Mouse (Mus musculus) heart, postnatal 36 days (tissue): ENCODE results near the gene Dock10. TPM values are rescaled to one million over a fixed set of nuclear protein-coding genes. Genes with fewer than 3 reads are reported as not detected.

Experiments used
- DNase-seq, 2 experiments: peaks; one replicate each; pipeline ENCODE4 v3.0.0; 2021 to 2022
- intact Hi-C: fragments of 180-260 bp; cut with DNase I; formaldehyde crosslinking; loops from one replicate; pipeline ENCODE4 v1.15.1; 2025
- total RNA-seq, 2 experiments: library from RNA; stranded (reverse); gene quantifications; 2 replicates each; pipeline ENCODE4 v1.2.3; 2021

The Dock10 gene
- total RNA-seq, 2 experiments from 2014 or later = 5.1 to 5.3 TPM

GRCm38 (mm10) chr1:80624552-80624951 is 133.8 kb downstream of the Dock10 start:
- no peak for DNase-seq
- intact Hi-C loops = no loop called here

GRCm38 (mm10) chr1:80622646-80623045 is 135.7 kb downstream of the Dock10 start:
- DNase-seq = no peak

GRCm38 (mm10) chr1:80619100-80619499 is 139.2 kb downstream of the Dock10 start:
- intact Hi-C loops = no loop called here
- no peak for DNase-seq

More at GRCm38 (mm10) chr1:80622646-80623045, 135.7 kb downstream of the Dock10 start:
- intact Hi-C loops = no loop called here

GRCm38 (mm10) chr1:80616671-80617070 is 141.7 kb downstream of the Dock10 start:
- intact Hi-C loops = no loop called here
- DNase-seq = no peak

- no peak for DNase-seq
Observed at GRCm38 (mm10) chr1:80614750-80615149, 143.6 kb downstream of the Dock10 start.

GRCm38 (mm10) chr1:80613395-80614011 is 144.8 kb downstream of the Dock10 start:
- peak in 1 of 2 experiments; percentile 13 for DNase-seq

More at GRCm38 (mm10) chr1:80614750-80615149, 143.6 kb downstream of the Dock10 start:
- intact Hi-C loops = loop anchor here (5.0 kb wide), 1 partner anchor 108 kb away; no protein-coding TSS in a partner anchor

GRCm38 (mm10) chr1:80607546-80607945 is 150.8 kb downstream of the Dock10 start:
- DNase-seq = no peak
- intact Hi-C loops = no loop called here

More at GRCm38 (mm10) chr1:80613395-80614011, 144.8 kb downstream of the Dock10 start:
- intact Hi-C loops = loop anchor here (5.0 kb wide), 1 partner anchor 109 kb away; no protein-coding TSS in a partner anchor

GRCm38 (mm10) chr1:80606131-80606754 is 152.1 kb downstream of the Dock10 start:
- DNase-seq = no peak
- intact Hi-C loops = no loop called here

GRCm38 (mm10) chr1:80604332-80604731 is 154.0 kb downstream of the Dock10 start:
- intact Hi-C loops = no loop called here
- no peak for DNase-seq

- intact Hi-C loops = no loop called here
- no peak for DNase-seq
Observed at GRCm38 (mm10) chr1:80603081-80603480, 155.2 kb downstream of the Dock10 start.

GRCm38 (mm10) chr1:80583281-80583680 is 175.0 kb downstream of the Dock10 start:
- DNase-seq = no peak
- intact Hi-C loops = no loop called here

- DNase-seq = no peak
- intact Hi-C loops = no loop called here
Observed at GRCm38 (mm10) chr1:80582186-80582585, 176.1 kb downstream of the Dock10 start.

GRCm38 (mm10) chr1:80576898-80577297 is 181.4 kb downstream of the Dock10 start:
- DNase-seq = peak in 1 of 2 experiments; percentile 10
- intact Hi-C loops = no loop called here

- DNase-seq = no peak
- intact Hi-C loops = no loop called here
Observed at GRCm38 (mm10) chr1:80556446-80556845, 201.9 kb downstream of the Dock10 start.

GRCm38 (mm10) chr1:80541522-80541921 is 216.8 kb downstream of the Dock10 start:
- no peak for DNase-seq
- intact Hi-C loops = no loop called here

GRCm38 (mm10) chr1:80522197-80522596 is 236.1 kb downstream of the Dock10 start:
- peak in 1 of 2 experiments; percentile 7 for DNase-seq
- intact Hi-C loops = no loop called here

GRCm38 (mm10) chr1:80520456-80520855 is 237.9 kb downstream of the Dock10 start:
- intact Hi-C loops = no loop called here
- DNase-seq = no peak

- intact Hi-C loops = loop anchor here (10.0 kb wide), 2 partner anchors 105 to 265 kb away; no protein-coding TSS in a partner anchor
- DNase-seq = no peak
Observed at GRCm38 (mm10) chr1:80519893-80520292, 238.4 kb downstream of the Dock10 start.

- no peak for DNase-seq
- intact Hi-C loops = loop anchor here (1.0 to 10.0 kb wide), 3 partner anchors 101 to 335 kb away; no protein-coding TSS in a partner anchor
Observed at GRCm38 (mm10) chr1:80515836-80516235, 242.5 kb downstream of the Dock10 start.

GRCm38 (mm10) chr1:80512210-80512948 is 245.9 kb downstream of the Dock10 start:
- no peak for DNase-seq
- intact Hi-C loops = loop anchor here (2.0 to 10.0 kb wide), 3 partner anchors 98 to 726 kb away; no protein-coding TSS in a partner anchor

GRCm38 (mm10) chr1:80504757-80505156 is 253.6 kb downstream of the Dock10 start:
- DNase-seq = no peak
- intact Hi-C loops = no loop called here
